Mouse (Mus musculus): ENCODE results near the gene Sost. TPM values are rescaled to one million over a fixed set of nuclear protein-coding genes. Genes with fewer than 3 reads are reported as not detected.

Sost gene
- polyA plus RNA-seq, 1 experiment from 2014 or later: 0.17 TPM

GRCm38 (mm10) chr11:101965553-101965952, 1.3 kb downstream of the Sost start:
- peaks cover 88% of the 10 kb centered on the region for H3K27me3 ChIP-seq
- H3K9ac ChIP-seq (replicated peaks): no peak overlapping the region
- WGBS: 3% methylated on average over 2 of the region's 2 CpGs
- no peak overlapping the region for H3K4me2 ChIP-seq (replicated peaks)
- peaks cover 37% of the 10 kb centered on the region for H3K4me1 ChIP-seq
- no peak for ATAC-seq (ENCODE audit: low FRiP score, low read depth)
- no peak overlapping the region for H3K4me3 ChIP-seq
- H3K27ac ChIP-seq (replicated peaks): no peak overlapping the region
- H3K9me3 ChIP-seq: no peaks in the 10 kb centered on the region
- H3K36me3 ChIP-seq: no peaks in the 10 kb centered on the region

GRCm38 (mm10) chr11:101964647-101965046, 2.2 kb downstream of the Sost start:
- Histone ChIP-seq H3K27ac (replicated peaks) (no peak overlapping the region), H3K4me1 (peaks cover 37% of the 10 kb centered on the region), H3K36me3 (no peaks in the 10 kb centered on the region), H3K9ac (replicated peaks) (no peak overlapping the region), H3K4me3 (no peak overlapping the region), H3K27me3 (peaks cover 90% of the 10 kb centered on the region), H3K9me3 (no peaks in the 10 kb centered on the region), H3K4me2 (replicated peaks) (no peak overlapping the region)
- no peak for ATAC-seq (ENCODE audit: low FRiP score, low read depth)
- WGBS: 7% methylated on average over 7 of the region's 8 CpGs

DNA sequence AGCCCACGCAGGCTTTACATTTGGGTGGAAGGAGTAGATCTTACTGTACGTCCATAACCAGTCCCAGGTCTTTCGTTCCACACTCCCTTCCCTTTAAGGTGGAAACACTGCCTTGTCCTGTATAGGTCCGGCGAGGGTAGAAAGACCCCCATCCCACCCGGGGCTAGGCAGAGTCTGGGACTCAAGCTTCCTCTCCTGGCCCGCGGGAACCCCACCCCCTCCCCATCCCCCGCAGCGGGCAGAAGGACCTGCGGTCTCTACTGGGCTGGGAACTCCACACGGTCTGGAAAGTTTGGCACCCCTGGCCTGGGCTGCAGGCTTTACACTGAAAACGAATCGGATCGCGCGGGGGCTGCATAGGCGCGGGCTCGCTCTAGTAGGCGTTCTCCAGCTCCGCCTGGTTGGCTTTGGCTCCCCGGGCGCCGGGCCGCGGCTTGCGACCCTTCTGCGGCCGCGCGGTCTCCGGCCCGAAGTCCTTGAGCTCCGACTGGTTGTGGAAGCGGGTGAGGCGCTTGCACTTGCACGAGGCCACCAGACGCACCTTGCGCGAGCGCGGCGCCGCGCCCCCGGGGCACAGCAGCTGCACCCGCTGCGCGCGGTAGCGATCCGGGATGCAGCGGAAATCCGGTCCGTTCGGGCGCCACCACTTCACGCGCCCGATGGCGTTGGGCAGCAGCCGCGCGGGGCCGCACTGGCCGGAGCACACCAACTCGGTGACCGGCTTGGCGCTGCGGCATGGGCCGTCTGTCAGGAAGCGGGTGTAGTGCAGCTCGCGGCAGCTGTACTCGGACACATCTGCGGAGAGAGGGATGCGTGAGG, 3.1 kb downstream of the Sost start:
- no peak overlapping the region for H3K27ac ChIP-seq (replicated peaks)
- peaks cover 95% of the 10 kb centered on the region for H3K27me3 ChIP-seq
- ATAC-seq (ENCODE audit: low FRiP score, low read depth): peak; percentile 19; the same call in 1 of the 2 replicates
- H3K9me3 ChIP-seq: no peaks in the 10 kb centered on the region
- H3K4me2 ChIP-seq (replicated peaks): peak overlapping the region; percentile 83
- H3K36me3 ChIP-seq: no peaks in the 10 kb centered on the region
- WGBS: under 1% methylated on average over 69 of the region's 78 CpGs
- peak overlapping the region; percentile 52 for H3K4me3 ChIP-seq
- peak overlapping the region; percentile 60 for H3K9ac ChIP-seq (replicated peaks)
- H3K4me1 ChIP-seq: peaks cover 37% of the 10 kb centered on the region

DNA sequence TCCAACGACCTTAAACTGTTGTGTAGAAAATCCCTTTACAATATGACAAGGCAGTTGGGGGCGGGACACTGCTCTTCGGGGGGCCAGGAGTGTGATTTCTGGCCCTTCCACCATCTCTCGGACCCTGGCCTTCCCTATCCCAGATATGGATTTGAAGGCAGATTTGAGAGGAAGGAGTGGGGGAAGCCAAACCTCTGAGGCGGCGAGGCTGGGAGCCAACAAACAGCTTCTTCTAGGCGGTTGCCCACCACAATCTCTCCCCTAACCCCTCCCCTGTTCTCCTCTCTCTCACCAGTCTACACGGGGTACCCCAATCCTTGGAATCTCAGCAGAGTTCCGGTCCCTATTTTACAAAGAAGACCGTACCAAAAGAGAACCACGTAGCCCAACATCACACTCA, 3.8 kb downstream of the Sost start:
- H3K4me2 ChIP-seq (replicated peaks): peak overlapping the region; percentile 83
- WGBS: 2% methylated on average over 11 of the region's 11 CpGs
- H3K9me3 ChIP-seq: no peaks in the 10 kb centered on the region
- ATAC-seq (ENCODE audit: low FRiP score, low read depth): no peak
- H3K4me1 ChIP-seq: peaks cover 32% of the 10 kb centered on the region
- H3K27ac ChIP-seq (replicated peaks): no peak overlapping the region
- peak overlapping the region; percentile 52 for H3K4me3 ChIP-seq
- H3K36me3 ChIP-seq: no peaks in the 10 kb centered on the region
- H3K9ac ChIP-seq (replicated peaks): no peak overlapping the region
- peaks cover 95% of the 10 kb centered on the region for H3K27me3 ChIP-seq

- Histone ChIP-seq H3K9me3 (no peaks in the 10 kb centered on the region), H3K4me2 (replicated peaks) (no peak overlapping the region), H3K9ac (replicated peaks) (no peak overlapping the region), H3K4me1 (peaks cover 9% of the 10 kb centered on the region), H3K27ac (replicated peaks) (no peak overlapping the region), H3K27me3 (peaks cover 90% of the 10 kb centered on the region), H3K4me3 (no peak overlapping the region), H3K36me3 (no peaks in the 10 kb centered on the region)
- no peak for ATAC-seq (ENCODE audit: low FRiP score, low read depth)
- 78% methylated on average over 5 of the region's 5 CpGs for WGBS
Observed at GRCm38 (mm10) chr11:101957476-101957875, 9.3 kb downstream of the Sost start.

- Histone ChIP-seq H3K4me2 (replicated peaks) (0 out of 2 replicates have a peak overlapping the region, but pooled peaks have one; percentile 22), H3K4me1 (peaks cover 10% of the 10 kb centered on the region), H3K9me3 (no peaks in the 10 kb centered on the region), H3K4me3 (no peak overlapping the region), H3K9ac (replicated peaks) (no peak overlapping the region), H3K27me3 (peaks cover 83% of the 10 kb centered on the region), H3K27ac (replicated peaks) (no peak overlapping the region), H3K36me3 (no peaks in the 10 kb centered on the region)
- ATAC-seq (ENCODE audit: low FRiP score, low read depth): no peak
- 84% methylated on average over 4 of the region's 4 CpGs for WGBS
Observed at GRCm38 (mm10) chr11:101953441-101953840, 13.4 kb downstream of the Sost start.

- Histone ChIP-seq H3K36me3 (no peaks in the 10 kb centered on the region), H3K27me3 (peaks cover 79% of the 10 kb centered on the region), H3K27ac (replicated peaks) (0 out of 2 replicates have a peak overlapping the region, but pooled peaks have one; percentile 10), H3K9me3 (no peaks in the 10 kb centered on the region), H3K9ac (replicated peaks) (no peak overlapping the region), H3K4me3 (no peak overlapping the region), H3K4me2 (replicated peaks) (peak overlapping the region; percentile 22), H3K4me1 (peaks cover 10% of the 10 kb centered on the region)
- ATAC-seq (ENCODE audit: low FRiP score, low read depth): no peak
- 24% methylated on average over 24 of the region's 24 CpGs for WGBS
Observed at GRCm38 (mm10) chr11:101952541-101953341, 14.1 kb downstream of the Sost start.

GRCm38 (mm10) chr11:101950021-101950420, 16.8 kb downstream of the Sost start:
- H3K4me2 ChIP-seq (replicated peaks): no peak overlapping the region
- H3K4me3 ChIP-seq: no peak overlapping the region
- no peaks in the 10 kb centered on the region for H3K9me3 ChIP-seq
- no peak overlapping the region for H3K27ac ChIP-seq (replicated peaks)
- H3K9ac ChIP-seq (replicated peaks): no peak overlapping the region
- peaks cover 10% of the 10 kb centered on the region for H3K4me1 ChIP-seq
- WGBS: 84% methylated on average over 5 of the region's 5 CpGs
- H3K36me3 ChIP-seq: no peaks in the 10 kb centered on the region
- ATAC-seq (ENCODE audit: low FRiP score, low read depth): no peak
- peaks cover 53% of the 10 kb centered on the region for H3K27me3 ChIP-seq

- ATAC-seq (ENCODE audit: low FRiP score, low read depth): no peak
- 29% methylated on average over 5 of the region's 5 CpGs for WGBS
- Histone ChIP-seq H3K4me2 (replicated peaks) (no peak overlapping the region), H3K4me1 (no peaks in the 10 kb centered on the region), H3K4me3 (no peak overlapping the region), H3K9me3 (no peaks in the 10 kb centered on the region), H3K27ac (replicated peaks) (no peak overlapping the region), H3K9ac (replicated peaks) (no peak overlapping the region), H3K27me3 (peaks cover 25% of the 10 kb centered on the region), H3K36me3 (no peaks in the 10 kb centered on the region)
Observed at GRCm38 (mm10) chr11:101946525-101946924, 20.3 kb downstream of the Sost start.

- 49% methylated on average over 3 of the region's 3 CpGs for WGBS
- Histone ChIP-seq H3K9me3 (no peaks in the 10 kb centered on the region), H3K4me1 (no peaks in the 10 kb centered on the region), H3K27me3 (peaks cover 23% of the 10 kb centered on the region), H3K36me3 (no peaks in the 10 kb centered on the region), H3K27ac (replicated peaks) (no peak overlapping the region), H3K4me2 (replicated peaks) (no peak overlapping the region), H3K4me3 (no peak overlapping the region), H3K9ac (replicated peaks) (no peak overlapping the region)
- ATAC-seq (ENCODE audit: low FRiP score, low read depth): no peak
Observed at GRCm38 (mm10) chr11:101943055-101943454, 23.8 kb downstream of the Sost start.

- no peaks in the 10 kb centered on the region for H3K36me3 ChIP-seq
- peaks cover 53% of the 10 kb centered on the region for H3K27me3 ChIP-seq
- H3K4me3 ChIP-seq: peak overlapping the region; percentile 43
- no peaks in the 10 kb centered on the region for H3K9me3 ChIP-seq
- H3K9ac ChIP-seq (replicated peaks): peak overlapping the region; percentile 52
- no peak for ATAC-seq (ENCODE audit: low FRiP score, low read depth)
- H3K4me2 ChIP-seq (replicated peaks): peak overlapping the region; percentile 69
- no peak overlapping the region for H3K27ac ChIP-seq (replicated peaks)
- WGBS: 1% methylated on average over 32 of the region's 32 CpGs
- H3K4me1 ChIP-seq: peaks cover 9% of the 10 kb centered on the region; the same call in 1 of the 2 replicates
Observed at GRCm38 (mm10) chr11:101937108-101937507, 29.7 kb downstream of the Sost start.

DNA sequence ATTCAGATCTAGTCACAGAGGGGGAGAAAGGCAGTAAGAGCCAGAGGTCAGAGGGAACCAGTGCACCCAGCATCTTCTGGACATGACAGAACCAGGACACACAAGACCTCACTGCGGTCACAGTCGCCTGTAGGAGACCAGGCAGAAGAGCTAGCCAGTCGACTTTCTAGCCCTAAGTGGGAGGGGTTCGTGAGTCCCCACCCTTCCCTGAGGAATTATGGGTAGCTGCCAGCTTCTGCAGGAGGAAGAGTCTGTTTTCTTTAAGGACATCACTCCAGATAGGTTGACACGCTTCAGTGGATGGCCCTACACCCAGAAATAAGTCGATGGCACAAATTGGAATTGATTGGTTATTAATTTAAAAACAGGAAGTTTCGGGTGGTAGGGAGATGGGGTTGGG, 30.4 kb downstream of the Sost start:
- Histone ChIP-seq H3K4me3 (no peak overlapping the region), H3K9me3 (no peaks in the 10 kb centered on the region), H3K36me3 (no peaks in the 10 kb centered on the region), H3K9ac (replicated peaks) (no peak overlapping the region), H3K27me3 (peaks cover 55% of the 10 kb centered on the region), H3K27ac (replicated peaks) (no peak overlapping the region), H3K4me1 (peaks cover 9% of the 10 kb centered on the region; the same call in 1 of the 2 replicates), H3K4me2 (replicated peaks) (no peak overlapping the region)
- WGBS: 34% methylated on average over 7 of the region's 7 CpGs
- no peak for ATAC-seq (ENCODE audit: low FRiP score, low read depth)

All from midbrain, embryonic 12.5 days (tissue).